Mouse (Mus musculus) neural tube, embryonic 14.5 days (tissue): Measurements from ENCODE around the gene Spin1. TPM values are rescaled to one million over a fixed set of nuclear protein-coding genes. Genes with fewer than 3 reads are reported as not detected.
"Not testable (repeated sequence)": the region's sequence is repeated elsewhere in the genome, so short reads cannot be mapped to it uniquely, and the experiment has no call there.

Experiments
- ATAC-seq: fragments of 200-750 bp; cut with Nextera tagmentation; 2 replicates; pipeline ENCODE4 v1.8.0; 2017; ENCODE audit warnings: low read depth, mild to moderate bottlenecking, moderate TSS enrichment, moderate library complexity
- H3K27ac ChIP-seq: fragments of 300-500 bp; sonication (generic); 2 replicates; pipeline ENCODE4 v1.5.1; 2014; ENCODE audit warnings: low read depth, mild to moderate bottlenecking, control low read depth, low read length, moderate library complexity, mixed read lengths
- H3K27me3 ChIP-seq: fragments of 300-500 bp; sonication (generic); 2 replicates; pipeline ENCODE4 v1.6.1; 2014; ENCODE audit warnings: low read length; ENCODE audit not compliant: control insufficient read depth, insufficient read depth
- H3K36me3 ChIP-seq: fragments of 300-500 bp; sonication (generic); 2 replicates; pipeline ENCODE4 v1.6.1; 2014; ENCODE audit warnings: low read length, mixed read lengths; ENCODE audit not compliant: control insufficient read depth, insufficient read depth
- H3K4me1 ChIP-seq: fragments of 300-500 bp; sonication (generic); 2 replicates; pipeline ENCODE4 v1.6.1; 2014; ENCODE audit warnings: low read length; ENCODE audit not compliant: control insufficient read depth, insufficient read depth
- H3K4me2 ChIP-seq: fragments of 300-500 bp; sonication (generic); 2 replicates; pipeline ENCODE4 v1.6.1; 2014; ENCODE audit warnings: mild to moderate bottlenecking, low read depth, low read length, control low read depth
- H3K4me3 ChIP-seq: fragments of 300-500 bp; sonication (generic); 2 replicates; pipeline ENCODE4 v1.5.1; 2014; ENCODE audit warnings: low read depth, low read length, control low read depth, mixed read lengths
- H3K9ac ChIP-seq: fragments of 300-500 bp; sonication (generic); replicated peaks from 2 replicates; pipeline ENCODE4 v1.6.1; 2014; ENCODE audit warnings: low read depth, mild to moderate bottlenecking, control low read depth, low read length, mixed read lengths
- H3K9me3 ChIP-seq: fragments of 300-500 bp; sonication (generic); 2 replicates; pipeline ENCODE4 v1.6.1; 2016; ENCODE audit warnings: low read length; ENCODE audit not compliant: control insufficient read depth
- WGBS: fragments of 180-500 bp; shearing (Covaris S2); extraction: QIAGEN DNeasy Blood & Tissue Kit; methylation state at CpG from one replicate; pipeline ENCODE4 v1.1.7; 2014; 5-methylcytosine and 5-hydroxymethylcytosine counted together
- polyA plus RNA-seq: library from polyadenylated mRNA; unstranded; fragments of >200 nt; fragmentation: Nextera tagmentation; extraction: Ambion mirVana; gene quantifications from 2 replicates; pipeline ENCODE4 v1.2.1, GENCODE M21; 2014

The Spin1 gene
- polyA plus RNA-seq, 1 experiment from 2014 or later: 161 TPM

- no peak for ATAC-seq
- no peak overlapping the region for H3K4me3 ChIP-seq
- no peak overlapping the region for H3K9ac ChIP-seq
- H3K36me3 ChIP-seq: no peaks in the 10 kb centered on the region
- H3K27me3 ChIP-seq: no peaks in the 10 kb centered on the region
- 81% methylated on average over 16 of the region's 16 CpGs for WGBS
- no peak overlapping the region for H3K27ac ChIP-seq
- H3K4me1 ChIP-seq: no peaks in the 10 kb centered on the region
- no peaks in the 10 kb centered on the region for H3K9me3 ChIP-seq
- H3K4me2 ChIP-seq: no peak overlapping the region
Observed at GRCm38 (mm10) chr13:51072917-51073843, 27.5 kb upstream of the Spin1 start.

- no peak overlapping the region for H3K4me3 ChIP-seq
- no peak overlapping the region for H3K9ac ChIP-seq
- H3K4me2 ChIP-seq: no peak overlapping the region
- H3K9me3 ChIP-seq: no peaks in the 10 kb centered on the region
- no peak overlapping the region for H3K27ac ChIP-seq
- WGBS: 66% methylated on average over 6 of the region's 6 CpGs
- ATAC-seq: no peak
- H3K36me3 ChIP-seq: no peaks in the 10 kb centered on the region
- H3K27me3 ChIP-seq: no peaks in the 10 kb centered on the region
- no peaks in the 10 kb centered on the region for H3K4me1 ChIP-seq
Observed at GRCm38 (mm10) chr13:51074081-51074680, 26.5 kb upstream of the Spin1 start.

- H3K9me3 ChIP-seq, H3K4me1 ChIP-seq: not testable (repeated sequence)
Observed at GRCm38 (mm10) chr13:51076191-51076590, 24.5 kb upstream of the Spin1 start.

GRCm38 (mm10) chr13:51078586-51078985 is 22.1 kb upstream of the Spin1 start:
- not testable (repeated sequence) for H3K36me3 ChIP-seq, H3K27ac ChIP-seq, ATAC-seq, H3K4me3 ChIP-seq, H3K9ac ChIP-seq, H3K4me2 ChIP-seq, H3K9me3 ChIP-seq, H3K27me3 ChIP-seq, H3K4me1 ChIP-seq
- 71% methylated on average over 1 of the region's 1 CpGs for WGBS

More at GRCm38 (mm10) chr13:51076191-51076590, 24.5 kb upstream of the Spin1 start:
- ATAC-seq, H3K27me3 ChIP-seq, H3K4me3 ChIP-seq, H3K9ac ChIP-seq, H3K4me2 ChIP-seq, H3K36me3 ChIP-seq, H3K27ac ChIP-seq: not testable (repeated sequence)
- 92% methylated on average over 14 of the region's 14 CpGs for WGBS

- Histone ChIP-seq H3K36me3 (no peaks in the 10 kb centered on the region), H3K9ac (no peak overlapping the region), H3K27ac (no peak overlapping the region), H3K4me3 (no peak overlapping the region), H3K4me2 (no peak overlapping the region), H3K9me3 (no peaks in the 10 kb centered on the region), H3K27me3 (no peaks in the 10 kb centered on the region), H3K4me1 (no peaks in the 10 kb centered on the region)
- 81% methylated on average over 2 of the region's 2 CpGs for WGBS
- no peak for ATAC-seq
Observed at GRCm38 (mm10) chr13:51080801-51081200, 19.9 kb upstream of the Spin1 start.

- Histone ChIP-seq H3K27ac (no peak overlapping the region), H3K9ac (no peak overlapping the region), H3K9me3 (no peaks in the 10 kb centered on the region), H3K27me3 (no peaks in the 10 kb centered on the region), H3K4me1 (no peaks in the 10 kb centered on the region), H3K4me2 (no peak overlapping the region), H3K4me3 (no peak overlapping the region), H3K36me3 (no peaks in the 10 kb centered on the region)
- no peak for ATAC-seq
Observed at GRCm38 (mm10) chr13:51084241-51084640, 16.4 kb upstream of the Spin1 start.

- no peak overlapping the region for H3K4me2 ChIP-seq
- WGBS: 95% methylated on average over 11 of the region's 11 CpGs
- no peaks in the 10 kb centered on the region for H3K27me3 ChIP-seq
- no peaks in the 10 kb centered on the region for H3K9me3 ChIP-seq
- H3K36me3 ChIP-seq: no peaks in the 10 kb centered on the region
- H3K27ac ChIP-seq: no peak overlapping the region
- H3K9ac ChIP-seq: no peak overlapping the region
- H3K4me1 ChIP-seq: no peaks in the 10 kb centered on the region
- ATAC-seq: no peak
- no peak overlapping the region for H3K4me3 ChIP-seq
Observed at GRCm38 (mm10) chr13:51085941-51086340, 14.7 kb upstream of the Spin1 start.

GRCm38 (mm10) chr13:51087253-51087652 is 13.4 kb upstream of the Spin1 start:
- H3K27ac ChIP-seq: no peak overlapping the region
- H3K36me3 ChIP-seq: no peaks in the 10 kb centered on the region
- no peak overlapping the region for H3K9ac ChIP-seq
- H3K4me1 ChIP-seq: no peaks in the 10 kb centered on the region
- no peak overlapping the region for H3K4me3 ChIP-seq
- no peak for ATAC-seq
- no peak overlapping the region for H3K4me2 ChIP-seq
- H3K27me3 ChIP-seq: no peaks in the 10 kb centered on the region
- H3K9me3 ChIP-seq: no peaks in the 10 kb centered on the region
- WGBS: 87% methylated on average over 4 of the region's 4 CpGs

- Histone ChIP-seq H3K4me1 (no peaks in the 10 kb centered on the region), H3K4me2 (no peak overlapping the region), H3K9ac (no peak overlapping the region), H3K27me3 (no peaks in the 10 kb centered on the region), H3K9me3 (no peaks in the 10 kb centered on the region), H3K27ac (no peak overlapping the region), H3K36me3 (no peaks in the 10 kb centered on the region), H3K4me3 (no peak overlapping the region)
- no peak for ATAC-seq
- WGBS: 88% methylated on average over 4 of the region's 4 CpGs
Observed at GRCm38 (mm10) chr13:51088207-51088606, 12.5 kb upstream of the Spin1 start.
